Mouse (Mus musculus) CH12.LX (cell line): ENCODE data around the gene Smim24. TPM values are rescaled to one million over a fixed set of nuclear protein-coding genes. Genes with fewer than 3 reads are reported as not detected.

Experiments
- DNase-seq: peaks from one replicate; pipeline ENCODE4 v3.0.0-alpha.2; 2013; ENCODE audit errors: extremely low read depth
- H3K27ac ChIP-seq: 2 replicates; pipeline ENCODE4 v1.5.1; 2012; ENCODE audit warnings: low read depth, mild to moderate bottlenecking, control low read depth, moderate library complexity; ENCODE audit not compliant: insufficient read depth
- H3K27me3 ChIP-seq: replicated peaks from 2 replicates; pipeline ENCODE3; 2012; ENCODE audit warnings: inconsistent platforms
- H3K36me3 ChIP-seq, 2 experiments: replicated peaks in 1 of 2; 2 replicates each; pipeline versions ENCODE3 to v1.6.1; 2012; ENCODE audit warnings: inconsistent platforms in 1 of 2, low read length in 1 of 2, mild to moderate bottlenecking in 1 of 2, mixed read lengths in 1 of 2, moderate library complexity in 1 of 2; ENCODE audit not compliant: control insufficient read depth in 1 of 2, insufficient read depth in 1 of 2
- H3K4me1 ChIP-seq, 2 experiments: 2 replicates each; pipeline ENCODE4 v1.6.1; 2012; ENCODE audit warnings: inconsistent platforms in 1 of 2, moderate library complexity in 1 of 2; ENCODE audit not compliant: insufficient read depth in 2 of 2, control insufficient read depth in 1 of 2
- H3K4me2 ChIP-seq: 2 replicates; pipeline ENCODE4 v1.6.1; 2012; ENCODE audit warnings: low read depth, mild to moderate bottlenecking, control low read depth; ENCODE audit not compliant: poor library complexity, insufficient read depth, severe bottlenecking
- H3K4me3 ChIP-seq, 3 experiments: fragments of 150-350 bp in 1 of 3; sonication (generic) in 1 of 3; replicated peaks in 1 of 3; 2 replicates each; pipeline versions ENCODE3 to v1.5.1; 2011 to 2012; ENCODE audit warnings: low read depth in 2 of 3, low read length in 2 of 3, mild to moderate bottlenecking in 2 of 3, moderate library complexity in 2 of 3, control low read depth in 1 of 3, improper control_type of control experiment in 1 of 3, inconsistent platforms in 1 of 3, mixed read lengths in 1 of 3; ENCODE audit not compliant: poor library complexity in 1 of 3
- H3K79me2 ChIP-seq: replicated peaks from 2 replicates; pipeline ENCODE4 v1.6.1; 2012; ENCODE audit warnings: mild to moderate bottlenecking, moderate library complexity; ENCODE audit not compliant: control insufficient read depth, poor library complexity, insufficient read depth, severe bottlenecking; ENCODE audit errors: extremely low read depth
- H3K9ac ChIP-seq: 2 replicates; pipeline ENCODE4 v1.6.1; 2012; ENCODE audit warnings: low read depth, mild to moderate bottlenecking, control low read depth, moderate library complexity; ENCODE audit not compliant: insufficient read depth
- H3K9me3 ChIP-seq: replicated peaks from 2 replicates; pipeline ENCODE3; 2012; ENCODE audit warnings: low read length, inconsistent platforms, mixed read lengths
- CHD2 ChIP-seq: IDR thresholded peaks from 2 replicates; pipeline ENCODE4 v1.6.1; 2011; ENCODE audit warnings: low read length, improper control_type of control experiment
- ETS1 ChIP-seq: conservative IDR thresholded peaks from 2 replicates; pipeline ENCODE4 v1.6.1; 2012; ENCODE audit warnings: low read depth, mild to moderate bottlenecking, inconsistent platforms, low read length, improper control_type of control experiment, moderate library complexity
- GABPA ChIP-seq: IDR thresholded peaks from 2 replicates; pipeline ENCODE4 v1.6.1; 2012; ENCODE audit warnings: low read depth, low read length, improper control_type of control experiment, inconsistent platforms; ENCODE audit not compliant: insufficient replicate concordance
- HCFC1 ChIP-seq: IDR thresholded peaks from 2 replicates; pipeline ENCODE4 v1.6.1; 2012; ENCODE audit warnings: low read depth, mild to moderate bottlenecking, inconsistent platforms, low read length, improper control_type of control experiment
- IRF4 ChIP-seq: IDR thresholded peaks from 2 replicates; pipeline ENCODE4 v1.6.1; 2014; ENCODE audit warnings: low read depth, mild to moderate bottlenecking, inconsistent platforms, low read length, improper control_type of control experiment
- JUN ChIP-seq: IDR thresholded peaks from 2 replicates; pipeline ENCODE4 v1.6.1; 2011; ENCODE audit warnings: low read depth, mild to moderate bottlenecking, low read length, improper control_type of control experiment, moderate library complexity; ENCODE audit not compliant: insufficient read depth
- JUND ChIP-seq: conservative IDR thresholded peaks from 2 replicates; pipeline ENCODE4 v1.6.1; 2011; ENCODE audit warnings: low read depth, low read length, improper control_type of control experiment
- KAT2A ChIP-seq: IDR thresholded peaks from 2 replicates; pipeline ENCODE4 v1.6.1; 2012; ENCODE audit warnings: low read length, improper control_type of control experiment, inconsistent platforms; ENCODE audit not compliant: insufficient replicate concordance
- MAX ChIP-seq: IDR thresholded peaks from 2 replicates; pipeline ENCODE4 v1.6.1; 2011; ENCODE audit warnings: low read length, improper control_type of control experiment
- NRF1 ChIP-seq: IDR thresholded peaks from 2 replicates; pipeline ENCODE4 v1.6.1; 2014; ENCODE audit warnings: low read depth, mild to moderate bottlenecking, inconsistent platforms, low read length, improper control_type of control experiment, moderate library complexity
- SIN3A ChIP-seq: IDR thresholded peaks from 2 replicates; pipeline ENCODE4 v1.6.1; 2012; ENCODE audit warnings: low read length, improper control_type of control experiment, inconsistent platforms
- TBP ChIP-seq: conservative IDR thresholded peaks from 2 replicates; pipeline ENCODE4 v1.6.1; 2011; ENCODE audit warnings: low read depth, low read length, improper control_type of control experiment
- TCF12 ChIP-seq: IDR thresholded peaks from 2 replicates; pipeline ENCODE4 v1.6.1; 2014; ENCODE audit warnings: low read depth, mild to moderate bottlenecking, inconsistent platforms, low read length, improper control_type of control experiment
- USF1 ChIP-seq: IDR thresholded peaks from 2 replicates; pipeline ENCODE4 v1.6.1; 2014; ENCODE audit warnings: low read depth, mild to moderate bottlenecking, inconsistent platforms, low read length, improper control_type of control experiment
- USF2 ChIP-seq: conservative IDR thresholded peaks from 2 replicates; pipeline ENCODE4 v1.6.1; 2011; ENCODE audit warnings: low read depth, low read length, improper control_type of control experiment
- dilution Hi-C: fragments of 300-500 bp; cut with MboI; formaldehyde crosslinking; loops from 2 replicates; pipeline ENCODE4 v1.14.3; 2020; ENCODE audit warnings: low sequenced_read_pairs; ENCODE audit not compliant: extremely low pct_unique_long_range_greater_than_20kb, extremely low pct_ligation_motif_present
- in situ Hi-C: fragments of 300-500 bp; cut with MboI; formaldehyde crosslinking; loops from 3 replicates; pipeline ENCODE4 v1.14.3; 2019; ENCODE audit warnings: low sequenced_read_pairs, low pct_ligation_motif_present, low pct_unique_long_range_greater_than_20kb, mixed read lengths
- polyA plus RNA-seq: library from polyadenylated mRNA; unstranded; fragments of >175 nt; gene quantifications from 2 replicates; pipeline ENCODE4 v1.2.1, GENCODE M21; 2012; ENCODE audit warnings: low read depth; ENCODE audit not compliant: insufficient read length
- total RNA-seq, 2 experiments: library from RNA; depleted of rRNA; stranded (reverse); fragments of 300-350 nt in 1 of 2; fragments of >200 nt in 1 of 2; gene quantifications; 2 replicates each; pipeline ENCODE4 v1.2.3; 2012 to 2014

Gene Smim24
- total and polyA plus RNA-seq, 3 experiments = 0.13 to 0.64 TPM; not detected in 1

- Histone ChIP-seq H3K36me3 (no peaks in the 10 kb centered on the region), H3K79me2 (no peaks in the 10 kb centered on the region), H3K9me3 (no peaks in the 10 kb centered on the region), H3K27me3 (peaks cover 25% of the 10 kb centered on the region), H3K4me1 (peaks cover 34 to 61% of the 10 kb centered on the region in 2 experiments)
- DNase-seq = no peak
- TF ChIP-seq TCF12 (0 out of 2 replicates have a peak, but pooled peaks have one; percentile 12), JUN (no peak)
- TF ChIP-seq, all 38 proteins: peak for 1
- Histone ChIP-seq H3K27ac (no peak overlapping the region), H3K9ac (no peak overlapping the region), H3K4me3 (no peak overlapping the region), H3K4me2 (no peak overlapping the region; the same call in 1 of the 2 replicates)
- in situ Hi-C loops (no loop called here), dilution Hi-C loops (no loop called here)
Measured at GRCm38 (mm10) chr10:81432169-81432867, 39.5 kb downstream of the Smim24 start.

DNA sequence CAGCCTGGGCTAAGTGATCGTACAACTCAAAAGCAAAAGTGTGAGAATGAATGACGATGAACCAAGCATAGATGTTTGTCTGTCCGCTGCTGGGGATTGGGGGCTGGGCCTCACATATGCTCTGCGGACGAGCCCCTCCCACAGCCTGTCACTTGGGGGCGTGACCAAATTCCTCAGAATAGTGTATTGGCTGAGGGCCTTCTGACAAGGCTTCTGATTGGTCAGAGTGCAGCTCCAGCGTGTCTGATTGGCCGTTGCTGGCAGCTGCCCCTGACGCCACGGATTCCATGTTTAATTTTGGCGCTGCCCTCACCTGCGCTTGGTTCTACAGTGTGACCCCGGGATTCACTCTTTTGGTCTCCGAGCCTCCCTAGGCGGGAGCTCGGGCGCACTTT, 40.0 kb downstream of the Smim24 start:
- H3K27me3 ChIP-seq = peaks cover 21% of the 10 kb centered on the region
- TF ChIP-seq HCFC1 (peak; percentile 96), CHD2 (peak; percentile 99), JUND (no peak), GABPA (peak; percentile 53; the same call in 1 of the 2 replicates), ETS1 (no peak), USF1 (peak; percentile 51), USF2 (0 out of 2 replicates have a peak, but pooled peaks have one; percentile 11), SIN3A (0 out of 2 replicates have a peak, but pooled peaks have one; percentile 31), NRF1 (peak; percentile 77), MAX (no peak), IRF4 (peak; percentile 33; the same call in 1 of the 2 replicates), TBP (no peak), KAT2A (peak; percentile 96; the same call in 1 of the 2 replicates), TCF12 (no peak)
- no peak overlapping the region for H3K27ac ChIP-seq
- peak overlapping the region; percentile 34 for H3K4me2 ChIP-seq
- H3K9ac ChIP-seq = peak overlapping the region; percentile 27; the same call in 1 of the 2 replicates
- dilution Hi-C loops (no loop called here), in situ Hi-C loops (no loop called here)
- no peaks in the 10 kb centered on the region for H3K36me3 ChIP-seq
- DNase-seq = peak; percentile 97
- H3K79me2 ChIP-seq = no peaks in the 10 kb centered on the region
- H3K4me1 ChIP-seq = peaks cover 32 to 59% of the 10 kb centered on the region in 2 experiments
- H3K4me3 ChIP-seq = peak overlapping the region in 1 of 3 experiments; percentile 23
- no peaks in the 10 kb centered on the region for H3K9me3 ChIP-seq
